Mouse (Mus musculus) neural tube, embryonic 12.5 days (tissue): ENCODE data around the gene Timm10. TPM values are rescaled to one million over a fixed set of nuclear protein-coding genes. Genes with fewer than 3 reads are reported as not detected.

Experiments used
- ATAC-seq: fragments of 200-750 bp; cut with Nextera tagmentation; 2 replicates; pipeline ENCODE4 v1.8.0; 2017; ENCODE audit warnings: low read depth, mild to moderate bottlenecking, moderate TSS enrichment, moderate library complexity; ENCODE audit not compliant: low FRiP score
- H3K27ac ChIP-seq: fragments of 300-500 bp; sonication (generic); 2 replicates; pipeline ENCODE4 v1.5.1; 2016
- H3K27me3 ChIP-seq: fragments of 300-500 bp; sonication (generic); replicated peaks from 2 replicates; pipeline ENCODE4 v1.6.1; 2016; ENCODE audit warnings: mild to moderate bottlenecking
- H3K36me3 ChIP-seq: fragments of 300-500 bp; sonication (generic); 2 replicates; pipeline ENCODE4 v1.6.1; 2016; ENCODE audit warnings: mild to moderate bottlenecking
- H3K4me1 ChIP-seq: fragments of 300-500 bp; sonication (generic); 2 replicates; pipeline ENCODE4 v1.6.1; 2016
- H3K4me2 ChIP-seq: fragments of 300-500 bp; sonication (generic); replicated peaks from 2 replicates; pipeline ENCODE4 v1.6.1; 2016; ENCODE audit warnings: mild to moderate bottlenecking
- H3K4me3 ChIP-seq: fragments of 300-500 bp; sonication (generic); 2 replicates; pipeline ENCODE4 v1.5.1; 2016
- H3K9ac ChIP-seq: fragments of 300-500 bp; sonication (generic); 2 replicates; pipeline ENCODE4 v1.6.1; 2016; ENCODE audit warnings: mild to moderate bottlenecking
- H3K9me3 ChIP-seq: fragments of 300-500 bp; sonication (generic); 2 replicates; pipeline ENCODE4 v1.6.1; 2016; ENCODE audit warnings: mild to moderate bottlenecking
- WGBS: fragments of 180-500 bp; shearing (Covaris S2); methylation state at CpG from one replicate; pipeline ENCODE4 v1.1.7; 2016; 5-methylcytosine and 5-hydroxymethylcytosine counted together
- polyA plus RNA-seq: library from polyadenylated mRNA; unstranded; fragments of >200 nt; fragmentation: Nextera tagmentation; extraction: Ambion mirVana; gene quantifications from 2 replicates; pipeline ENCODE4 v1.2.1, GENCODE M21; 2016

The Timm10 gene
- polyA plus RNA-seq, result 37.6 and 39.4 TPM in 2 replicates

- Histone ChIP-seq H3K9ac (peak within 1 kb of the TSS; percentile 71), H3K36me3 (0 out of 2 replicates have a peak, but pooled peaks cover 10% of the 10 kb centered on the region), H3K4me3 (peak within 1 kb of the TSS; percentile 78), H3K4me1 (peaks cover 7% of the 10 kb centered on the region), H3K9me3 (no peaks in the 10 kb centered on the region), H3K27ac (no peak within 1 kb of the TSS), H3K27me3 (no peaks in the 10 kb centered on the region), H3K4me2 (peak within 1 kb of the TSS; percentile 98)
- ATAC-seq, result peak; percentile 90
- under 1% methylated on average over 34 of the region's 34 CpGs for WGBS
These were observed at the start of gene Timm10 for GRCm38 (mm10) chr2:84826488-84827282. Gene Timm10, plus strand, starts transcription at chr2:84826997.

GRCm38 (mm10) chr2:84777706-84778105 is 49.1 kb upstream of the Timm10 start:
- no peaks in the 10 kb centered on the region for H3K36me3 ChIP-seq
- H3K4me1 ChIP-seq, result peaks cover 6% of the 10 kb centered on the region
- no peak overlapping the region for H3K9ac ChIP-seq
- no peak overlapping the region for H3K27ac ChIP-seq
- H3K4me3 ChIP-seq, result no peak overlapping the region
- no peak overlapping the region for H3K4me2 ChIP-seq
- no peaks in the 10 kb centered on the region for H3K9me3 ChIP-seq
- 74% methylated on average over 3 of the region's 3 CpGs for WGBS
- no peaks in the 10 kb centered on the region for H3K27me3 ChIP-seq
- ATAC-seq, result no peak

- Histone ChIP-seq H3K4me2 (no peak overlapping the region), H3K9ac (no peak overlapping the region), H3K4me1 (peaks cover 6% of the 10 kb centered on the region), H3K36me3 (no peaks in the 10 kb centered on the region), H3K9me3 (no peaks in the 10 kb centered on the region), H3K4me3 (no peak overlapping the region), H3K27ac (no peak overlapping the region), H3K27me3 (no peaks in the 10 kb centered on the region)
- 71% methylated on average over 6 of the region's 6 CpGs for WGBS
- ATAC-seq, result no peak
These were observed 47.6 kb upstream of the Timm10 start for GRCm38 (mm10) chr2:84779210-84779609.

- no peaks in the 10 kb centered on the region for H3K36me3 ChIP-seq
- no peak overlapping the region for H3K27ac ChIP-seq
- H3K9me3 ChIP-seq, result no peaks in the 10 kb centered on the region
- no peak for ATAC-seq
- no peak overlapping the region for H3K9ac ChIP-seq
- no peaks in the 10 kb centered on the region for H3K27me3 ChIP-seq
- 85% methylated on average over 1 of the region's 1 CpGs for WGBS
- no peak overlapping the region for H3K4me2 ChIP-seq
- no peak overlapping the region for H3K4me3 ChIP-seq
- H3K4me1 ChIP-seq, result no peaks in the 10 kb centered on the region
These were observed 43.5 kb upstream of the Timm10 start for GRCm38 (mm10) chr2:84783315-84783714.

GRCm38 (mm10) chr2:84783840-84784566 is 42.8 kb upstream of the Timm10 start:
- Histone ChIP-seq H3K4me2 (no peak overlapping the region), H3K9me3 (no peaks in the 10 kb centered on the region), H3K4me1 (no peaks in the 10 kb centered on the region), H3K27me3 (no peaks in the 10 kb centered on the region), H3K36me3 (no peaks in the 10 kb centered on the region), H3K4me3 (no peak overlapping the region), H3K27ac (no peak overlapping the region), H3K9ac (no peak overlapping the region)
- WGBS, result 87% methylated on average over 3 of the region's 3 CpGs
- no peak for ATAC-seq

GRCm38 (mm10) chr2:84788316-84788715 is 38.5 kb upstream of the Timm10 start:
- H3K4me2 ChIP-seq, result no peak overlapping the region
- 79% methylated on average over 3 of the region's 3 CpGs for WGBS
- ATAC-seq, result no peak
- no peak overlapping the region for H3K27ac ChIP-seq
- H3K9ac ChIP-seq, result no peak overlapping the region
- H3K36me3 ChIP-seq, result no peaks in the 10 kb centered on the region
- H3K27me3 ChIP-seq, result no peaks in the 10 kb centered on the region
- H3K4me1 ChIP-seq, result no peaks in the 10 kb centered on the region
- H3K9me3 ChIP-seq, result no peaks in the 10 kb centered on the region
- no peak overlapping the region for H3K4me3 ChIP-seq

- no peaks in the 10 kb centered on the region for H3K4me1 ChIP-seq
- no peak overlapping the region for H3K9ac ChIP-seq
- H3K9me3 ChIP-seq, result 0 out of 2 replicates have a peak, but pooled peaks cover 4% of the 10 kb centered on the region
- no peak overlapping the region for H3K4me3 ChIP-seq
- no peak overlapping the region for H3K4me2 ChIP-seq
- 52% methylated on average over 9 of the region's 9 CpGs for WGBS
- H3K36me3 ChIP-seq, result no peaks in the 10 kb centered on the region
- H3K27ac ChIP-seq, result no peak overlapping the region
- no peaks in the 10 kb centered on the region for H3K27me3 ChIP-seq
- ATAC-seq, result no peak
These were observed 36.4 kb upstream of the Timm10 start for GRCm38 (mm10) chr2:84790418-84790817.

GRCm38 (mm10) chr2:84792516-84792915 is 34.3 kb upstream of the Timm10 start:
- Histone ChIP-seq H3K4me3 (no peak overlapping the region), H3K27me3 (no peaks in the 10 kb centered on the region), H3K4me2 (no peak overlapping the region), H3K4me1 (no peaks in the 10 kb centered on the region), H3K9me3 (0 out of 2 replicates have a peak, but pooled peaks cover 4% of the 10 kb centered on the region), H3K9ac (no peak overlapping the region), H3K36me3 (no peaks in the 10 kb centered on the region), H3K27ac (no peak overlapping the region)
- ATAC-seq, result no peak
- WGBS, result 88% methylated on average over 3 of the region's 3 CpGs

GRCm38 (mm10) chr2:84793154-84793553 is 33.6 kb upstream of the Timm10 start:
- WGBS, result 93% methylated on average over 3 of the region's 3 CpGs
- Histone ChIP-seq H3K27ac (no peak overlapping the region), H3K9me3 (0 out of 2 replicates have a peak, but pooled peaks cover 4% of the 10 kb centered on the region), H3K9ac (no peak overlapping the region), H3K27me3 (no peaks in the 10 kb centered on the region), H3K4me1 (no peaks in the 10 kb centered on the region; the same call in 1 of the 2 replicates), H3K4me3 (no peak overlapping the region), H3K4me2 (no peak overlapping the region), H3K36me3 (no peaks in the 10 kb centered on the region)
- ATAC-seq, result no peak

- WGBS, result 86% methylated on average over 3 of the region's 3 CpGs
- H3K27me3 ChIP-seq, result no peaks in the 10 kb centered on the region
- no peaks in the 10 kb centered on the region for H3K36me3 ChIP-seq
- no peak overlapping the region for H3K4me3 ChIP-seq
- H3K9me3 ChIP-seq, result 0 out of 2 replicates have a peak, but pooled peaks cover 4% of the 10 kb centered on the region
- no peak overlapping the region for H3K9ac ChIP-seq
- ATAC-seq, result no peak
- no peaks in the 10 kb centered on the region; the same call in 1 of the 2 replicates for H3K4me1 ChIP-seq
- H3K27ac ChIP-seq, result no peak overlapping the region
- no peak overlapping the region for H3K4me2 ChIP-seq
These were observed 32.9 kb upstream of the Timm10 start for GRCm38 (mm10) chr2:84793871-84794270.

- Histone ChIP-seq H3K4me1 (no peaks in the 10 kb centered on the region; the same call in 1 of the 2 replicates), H3K27ac (no peak overlapping the region), H3K4me2 (peak overlapping the region; percentile 97), H3K27me3 (no peaks in the 10 kb centered on the region), H3K9ac (peak overlapping the region; percentile 52), H3K36me3 (no peaks in the 10 kb centered on the region), H3K4me3 (peak overlapping the region; percentile 57), H3K9me3 (0 out of 2 replicates have a peak, but pooled peaks cover 4% of the 10 kb centered on the region)
- peak; percentile 74 for ATAC-seq
- 10% methylated on average over 13 of the region's 13 CpGs for WGBS
These were observed 28.8 kb upstream of the Timm10 start for GRCm38 (mm10) chr2:84797833-84798492.

GRCm38 (mm10) chr2:84798493-84798921 is 28.3 kb upstream of the Timm10 start, which contains the start of gene Ube2l6:
Gene Ube2l6, plus strand, starts transcription at chr2:84798828.
- Histone ChIP-seq H3K36me3 (no peaks in the 10 kb centered on the region), H3K9me3 (0 out of 2 replicates have a peak, but pooled peaks cover 4% of the 10 kb centered on the region), H3K4me2 (peak within 1 kb of the TSS; percentile 97), H3K4me3 (peak within 1 kb of the TSS; percentile 57), H3K27me3 (no peaks in the 10 kb centered on the region), H3K4me1 (no peaks in the 10 kb centered on the region; the same call in 1 of the 2 replicates), H3K27ac (no peak within 1 kb of the TSS), H3K9ac (peak within 1 kb of the TSS; percentile 52)
- ATAC-seq, result peak; percentile 73
- WGBS, result 1% methylated on average over 21 of the region's 21 CpGs
